9 mouse cellular contexts compared by ENCODE assay signal in genomic region chr7:79710130-79710607, GRCm38 (mm10). TPM values are rescaled to one million over a fixed set of nuclear protein-coding genes. Genes with fewer than 3 reads are reported as not detected.
DNase-seq lines count a peak whose midpoint lies in the region; ATAC-seq and TF ChIP-seq lines count a peak whose summit lies in the region.
"Had no signal": no experiment of that assay in that cellular context is flagged by ENCODE, and none has a peak within 500 bp of the region (broad histone marks: within the 10 kb centered on the region; RNA-seq: fewer than 3 reads in every experiment).

No protein-coding gene starts in this region.

- no peaks in the 10 kb centered on the region for H3K9me3 ChIP-seq in forebrain, embryonic 14.5 days (replicated peaks; ENCODE audit: control insufficient read depth, low read length)
- no peaks in the 10 kb centered on the region for H3K9me3 ChIP-seq in kidney, postnatal 0 days (replicated peaks; ENCODE audit: low read length)
- H3K9me3 ChIP-seq in stomach, embryonic 14.5 days (ENCODE audit: control insufficient read depth, low read depth, low read length) = no peaks in the 10 kb centered on the region

- peak overlapping the region; percentile 39 for H3K4me3 ChIP-seq in forebrain, embryonic 14.5 days (ENCODE audit: low read depth, low read length)
- H3K4me3 ChIP-seq in kidney, postnatal 0 days (replicated peaks; ENCODE audit: low read depth, low read length) = peak overlapping the region; percentile 47
- H3K4me3 ChIP-seq in stomach, embryonic 14.5 days (ENCODE audit: low read depth, low read length) = peak overlapping the region; percentile 23
- H3K4me3 ChIP-seq: myocyte had no signal

- peak; percentile 52 for TF ChIP-seq CTCF in kidney, postnatal 0 days (IDR thresholded peaks at IDR 0.05; ENCODE audit: low read depth)

- H3K4me1 ChIP-seq in forebrain, embryonic 14.5 days (ENCODE audit: control insufficient read depth, insufficient read depth, low read length) = peaks cover 8% of the 10 kb centered on the region; the same call in 1 of the 2 replicates
- 0 out of 2 replicates have a peak, but pooled peaks cover 2% of the 10 kb centered on the region for H3K4me1 ChIP-seq in kidney, postnatal 0 days (replicated peaks; ENCODE audit: insufficient read depth, low read length)
- peaks cover 9% of the 10 kb centered on the region; the same call in 1 of the 2 replicates for H3K4me1 ChIP-seq in stomach, embryonic 14.5 days (ENCODE audit: control insufficient read depth, insufficient read depth, low read length)

- peak; percentile 44 to 66 for DNase-seq in left cerebral cortex, adult 18-20 months (ENCODE audit: low spot score in 2 of 2)
- DNase-seq in left cerebral cortex, adult 11 months (ENCODE audit: low spot score) = no peak
- DNase-seq in cerebellum, adult 18-20 months = peak; percentile 49 to 74
- peak; percentile 85 for DNase-seq in forebrain, embryonic 14.5 days (ENCODE audit: low spot score)
- DNase-seq in kidney, postnatal 0 days (ENCODE audit: low spot score) = peak; percentile 66
- DNase-seq in lung, postnatal 4 days = peak; percentile 45 to 61
- no peak for DNase-seq in urinary bladder, postnatal 25 days (ENCODE audit: low spot score)

- under 1% methylated on average over 50 of the region's 55 CpGs for WGBS in forebrain, embryonic 14.5 days
- WGBS in kidney, postnatal 0 days = 5% methylated on average over 54 of the region's 55 CpGs
- 2% methylated on average over 55 of the region's 55 CpGs for WGBS in stomach, embryonic 14.5 days

- no peak overlapping the region for H3K27ac ChIP-seq in forebrain, embryonic 14.5 days (ENCODE audit: low read depth, low read length)
- H3K27ac ChIP-seq in kidney, postnatal 0 days = no peak overlapping the region
- H3K27ac ChIP-seq in stomach, embryonic 14.5 days (ENCODE audit: low read length) = no peak overlapping the region

- ATAC-seq in forebrain, embryonic 14.5 days = peak; percentile 92
- ATAC-seq in kidney, postnatal 0 days (replicated peaks; ENCODE audit: low FRiP score, low read depth) = peak; percentile 84
- peak; percentile 59; the same call in 1 of the 2 replicates for ATAC-seq in stomach, embryonic 14.5 days (ENCODE audit: insufficient number of reproducible peaks, insufficient read depth, low FRiP score, low read depth)

- H3K27me3 ChIP-seq in forebrain, embryonic 14.5 days (replicated peaks; ENCODE audit: control insufficient read depth, insufficient read depth, low read length) = no peaks in the 10 kb centered on the region
- H3K27me3 ChIP-seq in kidney, postnatal 0 days (ENCODE audit: insufficient read depth, low read length) = no peaks in the 10 kb centered on the region
- no peaks in the 10 kb centered on the region for H3K27me3 ChIP-seq in stomach, embryonic 14.5 days (ENCODE audit: control insufficient read depth, insufficient read depth, low read length)

- H3K9ac ChIP-seq in forebrain, embryonic 14.5 days (ENCODE audit: low read length) = peak overlapping the region; percentile 71
- H3K9ac ChIP-seq in kidney, postnatal 0 days (ENCODE audit: low read depth, low read length) = peak overlapping the region; percentile 53; the same call in 1 of the 2 replicates
- H3K9ac ChIP-seq in stomach, embryonic 14.5 days (replicated peaks; ENCODE audit: low read depth, low read length) = no peak overlapping the region; the same call in 1 of the 2 replicates

- H3K4me2 ChIP-seq in forebrain, embryonic 14.5 days (ENCODE audit: low read length) = peak overlapping the region; percentile 68
- peak overlapping the region; percentile 75 for H3K4me2 ChIP-seq in kidney, postnatal 0 days (ENCODE audit: low read length)
- H3K4me2 ChIP-seq in stomach, embryonic 14.5 days (replicated peaks; ENCODE audit: low read depth, low read length) = peak overlapping the region; percentile 60

- H3K36me3 ChIP-seq in forebrain, embryonic 14.5 days (ENCODE audit: control insufficient read depth, insufficient read depth, low read length) = peaks cover 6% of the 10 kb centered on the region
- peaks cover 4% of the 10 kb centered on the region; the same call in 1 of the 2 replicates for H3K36me3 ChIP-seq in kidney, postnatal 0 days (ENCODE audit: insufficient read depth, low read length)
- peaks cover 21% of the 10 kb centered on the region; the same call in 1 of the 2 replicates for H3K36me3 ChIP-seq in stomach, embryonic 14.5 days (ENCODE audit: control insufficient read depth, insufficient read depth, low read length)

RNA-seq across cellular contexts. Expression of gene Kif7, which starts 5.4 kb away (rescaled TPM):
- 1 to 10 TPM; 1.1 to 1.6 TPM for total RNA-seq in left cerebral cortex, adult 18-20 months (2021)
- polyA plus RNA-seq in forebrain, embryonic 14.5 days (2014; fragmentation: Nextera tagmentation; extraction: Ambion mirVana) = 1.9 and 2.5 TPM in 2 replicates
- polyA plus RNA-seq in kidney, postnatal 0 days (2015; fragmentation: Nextera tagmentation; extraction: Ambion mirVana) = 3.1 and 3.7 TPM in 2 replicates
- polyA plus RNA-seq in stomach, embryonic 14.5 days (2014; fragmentation: Nextera tagmentation; extraction: Ambion mirVana) = 4.2 and 4.4 TPM in 2 replicates

RNA-seq across cellular contexts. Expression of gene Plin1, which starts 22.5 kb away (rescaled TPM):
- total RNA-seq in left cerebral cortex, adult 18-20 months (2021) = not detected
- not detected in 2 replicates for polyA plus RNA-seq in forebrain, embryonic 14.5 days (2014; fragmentation: Nextera tagmentation; extraction: Ambion mirVana)
- polyA plus RNA-seq in kidney, postnatal 0 days (2015; fragmentation: Nextera tagmentation; extraction: Ambion mirVana) = 0.19 and 0.61 TPM in 2 replicates
- polyA plus RNA-seq in stomach, embryonic 14.5 days (2014; fragmentation: Nextera tagmentation; extraction: Ambion mirVana) = not detected in 2 replicates
- polyA plus RNA-seq: myocyte had no signal

RNA-seq across cellular contexts. Expression of gene Pex11a, which starts 32.8 kb away (rescaled TPM):
- 10 to 100 TPM; 10.9 to 11.9 TPM for total RNA-seq in left cerebral cortex, adult 18-20 months (2021)
- polyA plus RNA-seq in forebrain, embryonic 14.5 days (2014; fragmentation: Nextera tagmentation; extraction: Ambion mirVana) = 15.1 and 16.7 TPM in 2 replicates
- 21.2 and 22.0 TPM in 2 replicates for polyA plus RNA-seq in kidney, postnatal 0 days (2015; fragmentation: Nextera tagmentation; extraction: Ambion mirVana)
- polyA plus RNA-seq in stomach, embryonic 14.5 days (2014; fragmentation: Nextera tagmentation; extraction: Ambion mirVana) = 11.0 and 11.5 TPM in 2 replicates

RNA-seq across cellular contexts. Expression of gene Wdr93, which starts 32.8 kb away (rescaled TPM):
- total RNA-seq in left cerebral cortex, adult 18-20 months (2021) = under 1 TPM in 1 of 2 experiments, not detected in 1; 0.21 TPM
- 0.46 and 0.52 TPM in 2 replicates for polyA plus RNA-seq in forebrain, embryonic 14.5 days (2014; fragmentation: Nextera tagmentation; extraction: Ambion mirVana)
- 0.26 and 0.41 TPM in 2 replicates for polyA plus RNA-seq in kidney, postnatal 0 days (2015; fragmentation: Nextera tagmentation; extraction: Ambion mirVana)
- 0.14 and 0.50 TPM in 2 replicates for polyA plus RNA-seq in stomach, embryonic 14.5 days (2014; fragmentation: Nextera tagmentation; extraction: Ambion mirVana)

RNA-seq across cellular contexts. Expression of gene Ticrr, which starts 50.2 kb away (rescaled TPM):
- under 1 TPM in 1 of 2 experiments, not detected in 1; 0.12 TPM for total RNA-seq in left cerebral cortex, adult 18-20 months (2021)
- 3.5 and 3.6 TPM in 2 replicates for polyA plus RNA-seq in forebrain, embryonic 14.5 days (2014; fragmentation: Nextera tagmentation; extraction: Ambion mirVana)
- 3.1 and 4.0 TPM in 2 replicates for polyA plus RNA-seq in kidney, postnatal 0 days (2015; fragmentation: Nextera tagmentation; extraction: Ambion mirVana)
- polyA plus RNA-seq in stomach, embryonic 14.5 days (2014; fragmentation: Nextera tagmentation; extraction: Ambion mirVana) = 12.7 and 15.3 TPM in 2 replicates

Comparison
In these comparisons a context has a peak if more than half of its experiments do, and no peak if none do; other contexts are left out.
1. DNase-seq: peak in left cerebral cortex, adult 18-20 months (2 of 2), cerebellum, adult 18-20 months (2 of 2), forebrain, embryonic 14.5 days (single experiment), kidney, postnatal 0 days (single experiment) and lung, postnatal 4 days (2 of 2); none in left cerebral cortex, adult 11 months (single experiment) and urinary bladder, postnatal 25 days (single experiment).
2. Peak in every context shown above with its lines, with median percentiles within 50 percentile points of each other: ATAC-seq, H3K4me2 ChIP-seq and H3K4me3 ChIP-seq.